Mouse (Mus musculus) gastrocnemius, adult 2 months (tissue): Measurements from ENCODE around the gene Acot2. TPM values are rescaled to one million over a fixed set of nuclear protein-coding genes. Genes with fewer than 3 reads are reported as not detected.
A peak's percentile ranks its signal among the peaks of the same experiment; 100 is the strongest.
"Not testable (repeated sequence)": the region's sequence is repeated elsewhere in the genome, so short reads cannot be mapped to it uniquely, and the experiment has no call there.

Source experiments
- DNase-seq: peaks from one replicate; pipeline ENCODE4 v3.0.0; 2022
- H3K27ac ChIP-seq: fragments of 200-600 bp; 2 replicates; pipeline ENCODE4 v1.8.1; 2022; ENCODE audit warnings: mild to moderate bottlenecking
- H3K4me3 ChIP-seq: fragments of 200-600 bp; 2 replicates; pipeline ENCODE4 v1.8.1; 2022; ENCODE audit warnings: mild to moderate bottlenecking, moderate library complexity
- CTCF ChIP-seq: fragments of 200-600 bp; IDR thresholded peaks from 2 replicates; pipeline ENCODE4 v1.8.1; 2022; ENCODE audit warnings: antibody characterized with exemption, mild to moderate bottlenecking, moderate library complexity
- intact Hi-C: fragments of 180-260 bp; cut with DNase I; formaldehyde crosslinking; loops from one replicate; pipeline ENCODE4 v1.15.1; 2025
- long read RNA-seq, 2 experiments: library from polyadenylated mRNA; stranded (forward); transcript quantifications; one replicate each; pipeline ENCODE4 v2.0.0; 2021
- total RNA-seq, 2 experiments: library from RNA; stranded (reverse); gene quantifications; 2 replicates each; pipeline ENCODE4 v1.2.3; 2021

Gene Acot2
- total RNA-seq, result 10 to 100 TPM; 11.7 to 22.1 TPM
- long read RNA-seq, experiment 1, transcript Acot2-201 (3 exons, 2,196 nt), result major isoform, 12 of 12 reads
- long read RNA-seq, experiment 1, partial matches to known transcripts, result 0 of 12 reads
- long read RNA-seq, experiment 1, other reads (novel, unspliced or antisense), result 0 of 12 reads
- long read RNA-seq, experiment 2, transcript Acot2-201 (3 exons, 2,196 nt), result major isoform, 22 of 22 reads
- long read RNA-seq, experiment 2, partial matches to known transcripts, result 0 of 22 reads
- long read RNA-seq, experiment 2, other reads (novel, unspliced or antisense), result 0 of 22 reads

GRCm38 (mm10) chr12:83987583-83988441 is at the start of gene Acot2:
Acot2 (plus strand) TSS chr12:83987861.
- Histone ChIP-seq H3K4me3 (peak within 1 kb of the TSS; percentile 74), H3K27ac (peak within 1 kb of the TSS; percentile 95)
- peak; percentile 83 for DNase-seq
- intact Hi-C loops, result loop anchor here (2.0 to 5.0 kb wide), 2 partner anchors 27 to 44 kb away; no protein-coding TSS in a partner anchor
- TF ChIP-seq CTCF, result peak; percentile 66

- intact Hi-C loops, DNase-seq, H3K27ac ChIP-seq, H3K4me3 ChIP-seq: not testable (repeated sequence)
These were observed 49.1 kb upstream of the Acot2 start for GRCm38 (mm10) chr12:83938592-83938991.

- DNase-seq, result no peak
- Histone ChIP-seq H3K4me3 (no peak overlapping the region), H3K27ac (no peak overlapping the region; the same call in 1 of the 2 replicates)
- intact Hi-C loops, result no loop called here
- no peak for TF ChIP-seq CTCF
These were observed 48.3 kb upstream of the Acot2 start for GRCm38 (mm10) chr12:83939332-83939731.

- H3K27ac ChIP-seq, result peak overlapping the region; percentile 56; the same call in 1 of the 2 replicates
- intact Hi-C loops, result no loop called here
- no peak for DNase-seq
- no peak for TF ChIP-seq CTCF
- H3K4me3 ChIP-seq, result no peak overlapping the region
These were observed 47.6 kb upstream of the Acot2 start for GRCm38 (mm10) chr12:83940031-83940430.

GRCm38 (mm10) chr12:83941938-83942337 is 45.7 kb upstream of the Acot2 start:
- H3K27ac ChIP-seq, result no peak overlapping the region
- intact Hi-C loops, result no loop called here
- H3K4me3 ChIP-seq, result no peak overlapping the region
- TF ChIP-seq CTCF, result no peak
- no peak for DNase-seq

GRCm38 (mm10) chr12:83947260-83947811 is 40.3 kb upstream of the Acot2 start:
- intact Hi-C loops, result no loop called here
- no peak for TF ChIP-seq CTCF
- Histone ChIP-seq H3K27ac (peak overlapping the region; percentile 12), H3K4me3 (no peak overlapping the region)
- no peak for DNase-seq

GRCm38 (mm10) chr12:83949043-83949442 is 38.6 kb upstream of the Acot2 start:
- TF ChIP-seq CTCF, result no peak
- intact Hi-C loops, result no loop called here
- H3K4me3 ChIP-seq, result no peak overlapping the region
- no peak for DNase-seq
- no peak overlapping the region for H3K27ac ChIP-seq

GRCm38 (mm10) chr12:83949776-83950492 is 37.7 kb upstream of the Acot2 start:
- intact Hi-C loops, result loop anchor here (2.0 kb wide), 1 partner anchor 27 kb away; no protein-coding TSS in a partner anchor
- Histone ChIP-seq H3K4me3 (peak overlapping the region; percentile 97), H3K27ac (peak overlapping the region; percentile 93)
- TF ChIP-seq CTCF, result no peak
- DNase-seq, result no peak

GRCm38 (mm10) chr12:83950493-83950839 is 37.2 kb upstream of the Acot2 start, which contains the start of gene Riox1:
Riox1 (plus strand) TSS chr12:83950608.
- no peak for TF ChIP-seq CTCF
- intact Hi-C loops, result loop anchor here (2.0 kb wide), 1 partner anchor 28 kb away; no protein-coding TSS in a partner anchor
- peak; percentile 91 for DNase-seq
- peak within 1 kb of the TSS; percentile 97 for H3K4me3 ChIP-seq
- H3K27ac ChIP-seq, result peak within 1 kb of the TSS; percentile 93

GRCm38 (mm10) chr12:83950840-83951701 is 36.6 kb upstream of the Acot2 start:
- peak; percentile 46 for DNase-seq
- no peak for TF ChIP-seq CTCF

More at GRCm38 (mm10) chr12:83950840-83951701, 36.6 kb upstream of the Acot2 start:
- intact Hi-C loops, result loop anchor here (2.0 kb wide), 1 partner anchor 28 kb away; no protein-coding TSS in a partner anchor
- H3K27ac ChIP-seq, result peak overlapping the region; percentile 93
- H3K4me3 ChIP-seq, result peak overlapping the region; percentile 97
